Mouse (Mus musculus) ES-E14 (cell line): ENCODE results near the gene Wdr75.

Experiments used
- CHD2 ChIP-seq: IDR thresholded peaks from 2 replicates; pipeline ENCODE4 v1.6.1; 2014; ENCODE audit warnings: mild to moderate bottlenecking, low read depth, low read length, inconsistent platforms
- HCFC1 ChIP-seq: IDR thresholded peaks from 2 replicates; pipeline ENCODE4 v1.6.1; 2012; ENCODE audit warnings: low read length, inconsistent platforms, borderline replicate concordance; ENCODE audit not compliant: insufficient read depth
- ZC3H11A ChIP-seq: IDR thresholded peaks from 2 replicates; pipeline ENCODE4 v1.6.1; 2012; ENCODE audit warnings: low read depth, mild to moderate bottlenecking, inconsistent platforms, low read length, borderline replicate concordance

DNA sequence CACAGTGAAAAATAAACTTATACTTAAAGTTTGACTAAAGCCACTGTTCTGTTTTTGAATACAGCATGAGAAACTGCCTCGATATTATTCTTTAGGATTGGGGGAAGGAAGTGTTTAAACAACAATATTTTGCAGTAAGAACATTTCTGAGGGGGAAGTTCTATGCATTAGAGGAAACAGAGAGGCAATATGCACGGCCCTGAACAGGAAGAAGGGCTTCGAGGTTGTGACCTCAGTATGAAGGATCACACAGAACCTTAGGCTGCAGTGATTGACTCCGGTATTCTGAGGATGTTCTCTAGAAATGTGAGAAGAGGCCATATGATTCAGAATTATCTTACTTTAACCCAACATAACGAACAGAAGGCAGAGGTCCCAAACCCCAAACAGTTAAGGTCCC is 70.8 kb downstream of the Wdr75 start:
- no peak for TF ChIP-seq ZC3H11A
- TF ChIP-seq CHD2, result no peak
- TF ChIP-seq HCFC1, result no peak
